Mouse (Mus musculus) lung, postnatal 14 days (tissue): ENCODE results near the gene Lgr5.

ENCODE experiments used
- DNase-seq: peaks from one replicate; pipeline ENCODE4 v3.0.0; 2021

The Lgr5 gene

DNA sequence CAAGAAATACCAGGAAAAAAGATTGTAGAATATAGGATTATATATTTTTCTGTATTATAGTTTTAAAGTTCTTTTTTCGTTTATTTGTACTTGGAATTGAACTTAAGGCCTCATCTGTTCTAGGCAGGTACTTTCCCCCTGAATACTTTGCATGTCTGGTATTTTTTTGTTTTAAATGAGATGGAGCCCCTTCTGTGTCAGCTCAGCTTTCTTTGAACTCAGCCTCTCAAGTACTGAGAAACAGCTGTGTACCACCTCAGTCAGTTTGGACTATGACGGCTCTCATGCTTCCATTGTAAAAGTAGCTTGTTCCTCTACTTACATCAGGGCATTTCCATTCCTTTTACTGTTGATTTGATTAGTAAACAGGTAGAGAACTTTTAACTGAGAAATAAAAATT lies 174.1 kb downstream of the Lgr5 start:
- no peak for DNase-seq

DNA sequence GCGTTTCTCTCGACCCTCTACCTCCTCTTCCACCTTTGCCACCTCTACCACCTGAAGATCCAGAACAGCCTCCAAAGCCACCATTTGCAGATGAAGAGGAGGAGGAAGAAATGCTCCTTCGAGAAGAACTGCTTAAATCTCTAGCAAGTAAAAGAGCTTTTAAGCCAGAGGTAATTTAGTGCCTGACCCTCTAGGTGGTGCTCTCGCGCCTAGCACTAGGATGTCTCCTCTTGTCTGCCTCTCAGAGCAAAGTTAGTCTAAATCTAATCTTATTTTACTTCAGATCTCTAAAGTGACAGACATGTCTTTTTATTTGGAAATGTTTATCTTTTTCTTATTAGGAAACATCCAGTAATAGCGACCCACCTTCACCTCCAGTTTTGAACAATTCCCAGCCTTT lies 181.2 kb downstream of the Lgr5 start:
- peak; percentile 55 for DNase-seq
